Comparison of ENCODE assay signal across 13 mouse cellular contexts in genomic region chr17:56337791-56338190, GRCm38 (mm10). TPM values are rescaled to one million over a fixed set of nuclear protein-coding genes. Genes with fewer than 3 reads are reported as not detected.
A peak's percentile ranks its signal among the peaks of the same experiment; 100 is the strongest.
DNase-seq lines count a peak whose midpoint lies in the region; ATAC-seq and TF ChIP-seq lines count a peak whose summit lies in the region.
"Had no signal": no experiment of that assay in that cellular context is flagged by ENCODE, and none has a peak within 500 bp of the region (broad histone marks: within the 10 kb centered on the region; RNA-seq: fewer than 3 reads in every experiment).

No protein-coding gene starts in this region.

- 0 out of 2 replicates have a peak overlapping the region, but pooled peaks have one; percentile 23 for H3K27ac ChIP-seq in heart, embryonic 12.5 days (ENCODE audit: poor library complexity, severe bottlenecking)
- H3K27ac ChIP-seq in liver, embryonic 14.5 days: no peak overlapping the region
- no peak overlapping the region for H3K27ac ChIP-seq in liver, embryonic 11.5 days (ENCODE audit: low read depth, low read length)
- H3K27ac ChIP-seq in stomach, postnatal 0 days (replicated peaks): no peak overlapping the region
- H3K27ac ChIP-seq: embryonic facial prominence, embryonic 15.5 days; forebrain, embryonic 10.5 days; limb, embryonic 13.5 days; midbrain, embryonic 15.5 days had no signal

- H3K4me1 ChIP-seq in heart, embryonic 12.5 days (replicated peaks): peaks cover 63% of the 10 kb centered on the region
- peaks cover 0 to 2% of the 10 kb centered on the region in 2 experiments; a peak in 1 of 4 replicates for H3K4me1 ChIP-seq in liver, embryonic 14.5 days (replicated peaks; ENCODE audit: control insufficient read depth in 2 of 2, insufficient read depth in 2 of 2, low read length in 1 of 2)
- peaks cover 17% of the 10 kb centered on the region for H3K4me1 ChIP-seq in liver, embryonic 11.5 days (replicated peaks; ENCODE audit: control insufficient read depth, insufficient read depth, low read length)
- no peaks in the 10 kb centered on the region for H3K4me1 ChIP-seq in stomach, postnatal 0 days (replicated peaks; ENCODE audit: control insufficient read depth, insufficient read depth)

- no peak overlapping the region for H3K4me2 ChIP-seq in heart, embryonic 12.5 days
- H3K4me2 ChIP-seq in liver, embryonic 14.5 days (ENCODE audit: low read depth): no peak overlapping the region
- no peak overlapping the region for H3K4me2 ChIP-seq in liver, embryonic 11.5 days
- H3K4me2 ChIP-seq in stomach, postnatal 0 days (replicated peaks; ENCODE audit: low read depth): no peak overlapping the region
- H3K4me2 ChIP-seq: embryonic facial prominence, embryonic 15.5 days; limb, embryonic 13.5 days; midbrain, embryonic 15.5 days had no signal

- intact Hi-C loops in heart, postnatal 36 days (cut with DNase I): no loop called here

- TF ChIP-seq EP300 in liver, embryonic 14.5 days (IDR thresholded peaks at IDR 0.05; ENCODE audit: low read depth): no peak
- no peak for TF ChIP-seq EP300 in stomach, postnatal 0 days (optimal IDR thresholded peaks at IDR 0.05)

- no peaks in the 10 kb centered on the region for H3K9me3 ChIP-seq in heart, embryonic 12.5 days (replicated peaks)
- no peaks in the 10 kb centered on the region for H3K9me3 ChIP-seq in liver, embryonic 14.5 days (ENCODE audit: control insufficient read depth, low read length)
- H3K9me3 ChIP-seq in liver, embryonic 11.5 days (ENCODE audit: control insufficient read depth, low read length): no peaks in the 10 kb centered on the region
- H3K9me3 ChIP-seq in stomach, postnatal 0 days (ENCODE audit: control insufficient read depth, low read length): no peaks in the 10 kb centered on the region
- H3K9me3 ChIP-seq: embryonic facial prominence, embryonic 15.5 days; forebrain, embryonic 10.5 days; limb, embryonic 13.5 days; midbrain, embryonic 15.5 days had no signal

- no peak for DNase-seq in heart, postnatal 36 days
- DNase-seq in liver, embryonic 14.5 days (ENCODE audit: low read depth in 3 of 3, low spot score in 3 of 3): no peak
- DNase-seq in liver, embryonic 11.5 days (ENCODE audit: low spot score): no peak
- no peak for DNase-seq in stomach, postnatal 0 days (ENCODE audit: low spot score)
- DNase-seq in spleen, postnatal 10 days (ENCODE audit: low spot score in 2 of 2): no peak

- 70% methylated on average over 6 of the region's 6 CpGs for WGBS in heart, embryonic 12.5 days
- 58% methylated on average over 6 of the region's 6 CpGs for WGBS in liver, embryonic 14.5 days (ENCODE audit: insufficient replicate concordance)
- WGBS in liver, embryonic 11.5 days: 68% methylated on average over 6 of the region's 6 CpGs
- whole genome bisulfite sequencing in stomach, postnatal 0 days: 81% methylated on average over 6 of the region's 6 CpGs

- TF ChIP-seq CTCF in liver, embryonic 14.5 days (IDR thresholded peaks at IDR 0.05; ENCODE audit: low read depth): peak; percentile 38; the same call in 1 of the 2 replicates
- TF ChIP-seq CTCF in stomach, postnatal 0 days (IDR thresholded peaks at IDR 0.05; ENCODE audit: low read depth): 0 out of 2 replicates have a peak, but pooled peaks have one; percentile 16

- H3K9ac ChIP-seq in heart, embryonic 12.5 days: no peak overlapping the region
- no peak overlapping the region for H3K9ac ChIP-seq in liver, embryonic 14.5 days (replicated peaks)
- H3K9ac ChIP-seq in liver, embryonic 11.5 days (ENCODE audit: low read depth, low read length): no peak overlapping the region
- H3K9ac ChIP-seq in stomach, postnatal 0 days (ENCODE audit: low read length): no peak overlapping the region
- H3K9ac ChIP-seq: embryonic facial prominence, embryonic 15.5 days; limb, embryonic 13.5 days; midbrain, embryonic 15.5 days had no signal

- H3K36me3 ChIP-seq in heart, embryonic 12.5 days: no peaks in the 10 kb centered on the region; the same call in 1 of the 2 replicates
- H3K36me3 ChIP-seq in liver, embryonic 14.5 days (replicated peaks; ENCODE audit: control insufficient read depth, insufficient read depth, low read depth): no peaks in the 10 kb centered on the region
- H3K36me3 ChIP-seq in liver, embryonic 11.5 days (ENCODE audit: control insufficient read depth, insufficient read depth, low read length): no peaks in the 10 kb centered on the region
- no peaks in the 10 kb centered on the region for H3K36me3 ChIP-seq in stomach, postnatal 0 days (ENCODE audit: control insufficient read depth, insufficient read depth, low read length)
- H3K36me3 ChIP-seq: embryonic facial prominence, embryonic 15.5 days; midbrain, embryonic 15.5 days had no signal

- ATAC-seq in heart, embryonic 12.5 days (ENCODE audit: insufficient number of reproducible peaks, low FRiP score): no peak
- ATAC-seq in liver, embryonic 14.5 days (ENCODE audit: insufficient read depth): no peak
- ATAC-seq in liver, embryonic 11.5 days (replicated peaks; ENCODE audit: low FRiP score): no peak
- ATAC-seq in common myeloid progenitor, adult 5-6 weeks (replicated peaks; ENCODE audit: low read depth, poor library complexity, severe bottlenecking): peak; percentile 62
- no peak for ATAC-seq in stomach, postnatal 0 days (ENCODE audit: low FRiP score, low TSS enrichment)
- ATAC-seq: midbrain, embryonic 15.5 days had no signal

- no peak overlapping the region for H3K4me3 ChIP-seq in heart, embryonic 12.5 days
- no peak overlapping the region for H3K4me3 ChIP-seq in liver, embryonic 14.5 days (ENCODE audit: insufficient read depth in 1 of 2, low read depth in 2 of 2, low read length in 2 of 2)
- no peak overlapping the region for H3K4me3 ChIP-seq in liver, embryonic 11.5 days (ENCODE audit: low read depth, low read length)
- no peak overlapping the region for H3K4me3 ChIP-seq in stomach, postnatal 0 days (ENCODE audit: low read depth, low read length)
- H3K4me3 ChIP-seq: embryonic facial prominence, embryonic 15.5 days; forebrain, embryonic 10.5 days; limb, embryonic 13.5 days; midbrain, embryonic 15.5 days had no signal

- H3K27me3 ChIP-seq in heart, embryonic 12.5 days (replicated peaks): no peaks in the 10 kb centered on the region
- H3K27me3 ChIP-seq in liver, embryonic 14.5 days (ENCODE audit: control insufficient read depth, insufficient read depth, low read length): no peaks in the 10 kb centered on the region
- H3K27me3 ChIP-seq in liver, embryonic 11.5 days (replicated peaks; ENCODE audit: control insufficient read depth, insufficient read depth, low read length): no peaks in the 10 kb centered on the region
- no peaks in the 10 kb centered on the region for H3K27me3 ChIP-seq in stomach, postnatal 0 days (ENCODE audit: control insufficient read depth, insufficient read depth, low read length)
- H3K27me3 ChIP-seq: embryonic facial prominence, embryonic 15.5 days; limb, embryonic 13.5 days; midbrain, embryonic 15.5 days had no signal

RNA-seq across cellular contexts. Expression of gene Kdm4b, which starts 11.9 kb away (rescaled TPM):
- 34.3 and 37.1 TPM in 2 replicates for polyA plus RNA-seq in heart, embryonic 12.5 days (2016; fragmentation: Nextera tagmentation; extraction: Ambion mirVana)
- 10 to 100 TPM; 38.0 to 40.9 TPM for total RNA-seq in heart, postnatal 36 days (2021)
- 4.2 and 4.6 TPM in 2 replicates for polyA plus RNA-seq in liver, embryonic 14.5 days (2012; rRNA removed)
- 4.5 and 6.3 TPM in 2 replicates for polyA plus RNA-seq in liver, embryonic 14.5 days (2014; fragmentation: Nextera tagmentation; extraction: Ambion mirVana)
- 21.7 and 24.3 TPM in 2 replicates for polyA plus RNA-seq in liver, embryonic 11.5 days (2014; fragmentation: Nextera tagmentation; extraction: Ambion mirVana)
- total RNA-seq in common myeloid progenitor, adult 5-6 weeks (2017): 7.2 and 17.0 TPM in 2 replicates
- polyA plus RNA-seq in stomach, postnatal 0 days (2015; fragmentation: Nextera tagmentation; extraction: Ambion mirVana): 13.5 and 15.0 TPM in 2 replicates

RNA-seq across cellular contexts. Expression of gene Uhrf1, which starts 34.7 kb away (rescaled TPM):
- polyA plus RNA-seq in heart, embryonic 12.5 days (2016; fragmentation: Nextera tagmentation; extraction: Ambion mirVana): 88.4 and 91.2 TPM in 2 replicates
- 1 to 10 TPM; 2.8 to 3.3 TPM for total RNA-seq in heart, postnatal 36 days (2021)
- polyA plus RNA-seq in liver, embryonic 14.5 days (2012; rRNA removed): 72.6 and 86.2 TPM in 2 replicates
- 76.0 and 90.8 TPM in 2 replicates for polyA plus RNA-seq in liver, embryonic 14.5 days (2014; fragmentation: Nextera tagmentation; extraction: Ambion mirVana)
- 172 and 182 TPM in 2 replicates for polyA plus RNA-seq in liver, embryonic 11.5 days (2014; fragmentation: Nextera tagmentation; extraction: Ambion mirVana)
- 142 and 165 TPM in 2 replicates for total RNA-seq in common myeloid progenitor, adult 5-6 weeks (2017)
- 18.4 and 19.5 TPM in 2 replicates for polyA plus RNA-seq in stomach, postnatal 0 days (2015; fragmentation: Nextera tagmentation; extraction: Ambion mirVana)

RNA-seq across cellular contexts. Expression of gene Arrdc5, which starts 37.7 kb away (rescaled TPM):
- not detected in 2 replicates for polyA plus RNA-seq in heart, embryonic 12.5 days (2016; fragmentation: Nextera tagmentation; extraction: Ambion mirVana)
- not detected for total RNA-seq in heart, postnatal 36 days (2021)
- not detected in 2 replicates for polyA plus RNA-seq in liver, embryonic 14.5 days (2012; rRNA removed)
- polyA plus RNA-seq in liver, embryonic 14.5 days (2014; fragmentation: Nextera tagmentation; extraction: Ambion mirVana): not detected in 2 replicates
- not detected in 2 replicates for polyA plus RNA-seq in liver, embryonic 11.5 days (2014; fragmentation: Nextera tagmentation; extraction: Ambion mirVana)
- not detected in 2 replicates for total RNA-seq in common myeloid progenitor, adult 5-6 weeks (2017)
- polyA plus RNA-seq in stomach, postnatal 0 days (2015; fragmentation: Nextera tagmentation; extraction: Ambion mirVana): not detected in 2 replicates
- total RNA-seq: adrenal gland, postnatal 36 days; gastrocnemius, postnatal 25 days had no signal
- polyA plus RNA-seq: embryonic facial prominence, embryonic 15.5 days; forebrain, embryonic 10.5 days; limb, embryonic 13.5 days; midbrain, embryonic 15.5 days had no signal

RNA-seq across cellular contexts. Expression of gene Plin3, which starts 45.1 kb away (rescaled TPM):
- 59.1 and 60.0 TPM in 2 replicates for polyA plus RNA-seq in heart, embryonic 12.5 days (2016; fragmentation: Nextera tagmentation; extraction: Ambion mirVana)
- total RNA-seq in heart, postnatal 36 days (2021): 100 to 1,000 TPM; 183 to 206 TPM
- 7.4 and 9.2 TPM in 2 replicates for polyA plus RNA-seq in liver, embryonic 14.5 days (2012; rRNA removed)
- polyA plus RNA-seq in liver, embryonic 14.5 days (2014; fragmentation: Nextera tagmentation; extraction: Ambion mirVana): 24.2 and 27.2 TPM in 2 replicates
- polyA plus RNA-seq in liver, embryonic 11.5 days (2014; fragmentation: Nextera tagmentation; extraction: Ambion mirVana): 48.4 and 53.7 TPM in 2 replicates
- 8.7 and 11.6 TPM in 2 replicates for total RNA-seq in common myeloid progenitor, adult 5-6 weeks (2017)
- 65.3 and 67.3 TPM in 2 replicates for polyA plus RNA-seq in stomach, postnatal 0 days (2015; fragmentation: Nextera tagmentation; extraction: Ambion mirVana)
